Mouse (Mus musculus) kidney, adult 9 months (tissue): ENCODE data around the gene Bloc1s1.

Experiments
- DNase-seq: peaks from one replicate; pipeline ENCODE4 v3.0.0; 2022

Bloc1s1 gene

DNA sequence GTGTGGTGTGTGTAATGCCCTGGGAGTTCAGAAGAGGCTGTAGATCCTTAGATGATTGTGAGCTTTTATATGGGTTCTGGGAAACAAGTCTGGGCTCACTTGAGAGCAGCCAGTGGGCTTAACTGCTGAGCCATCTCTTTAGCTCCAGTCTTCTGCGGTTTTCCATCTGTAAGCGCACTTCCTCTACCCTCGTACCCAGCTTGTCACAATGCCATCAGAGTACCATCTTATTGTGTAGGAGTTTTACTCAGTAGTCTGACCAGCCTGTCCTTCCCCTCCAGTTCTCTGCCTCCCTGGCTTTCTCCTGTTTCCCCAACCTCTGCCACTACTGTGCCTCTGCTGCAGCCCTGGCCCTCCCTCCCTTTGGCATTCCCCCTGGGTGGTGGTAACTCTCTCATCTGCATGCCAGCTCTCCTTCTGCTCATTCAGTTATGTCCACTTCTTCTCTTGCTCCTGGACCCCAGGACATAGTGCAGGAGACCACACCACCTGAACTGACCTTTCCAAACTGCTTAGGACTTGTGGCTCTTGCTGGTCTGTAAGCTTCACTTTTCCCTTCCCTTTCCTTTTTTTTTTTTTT lies 21.3 kb downstream of the Bloc1s1 start:
- DNase-seq, result peak; percentile 71

DNA sequence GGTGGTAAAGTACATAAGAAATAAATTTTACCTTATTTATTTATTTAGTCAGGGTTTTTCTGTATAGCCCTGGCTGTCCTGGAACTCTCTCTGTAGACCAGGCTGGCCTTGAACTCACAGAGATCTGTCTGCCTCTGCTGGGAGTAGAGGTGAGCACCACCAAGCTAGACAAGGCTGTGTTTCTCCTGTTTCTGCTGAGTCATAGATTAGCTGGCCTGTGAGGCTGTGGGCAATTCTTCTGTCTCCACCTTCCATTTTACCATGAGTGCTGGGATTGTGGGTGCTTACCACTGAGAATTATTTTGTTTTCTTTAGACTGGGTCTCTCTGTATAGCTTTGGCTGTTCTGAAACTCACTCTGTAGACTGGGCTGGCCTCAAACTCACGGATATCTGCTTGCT lies 22.4 kb downstream of the Bloc1s1 start:
- DNase-seq, result no peak

DNA sequence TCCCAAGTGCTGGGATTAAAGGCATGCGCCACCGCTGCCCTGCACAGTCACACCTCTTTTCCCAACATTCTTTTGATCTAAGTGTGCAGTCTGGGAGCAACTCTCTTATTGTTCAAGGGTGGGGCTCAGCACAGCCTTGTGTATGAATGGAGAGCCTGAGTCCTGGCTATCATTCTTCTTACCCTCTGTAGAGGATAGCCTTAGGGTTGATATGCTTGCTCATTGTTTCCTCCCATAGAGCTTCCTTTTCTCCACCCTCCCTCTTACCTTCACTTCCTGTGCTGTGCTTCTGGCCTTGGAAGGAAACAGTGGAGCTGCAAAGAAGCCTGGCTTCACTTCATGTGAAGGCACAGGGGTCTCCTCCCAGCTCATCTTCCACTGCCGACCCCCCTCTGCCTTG lies 23.1 kb downstream of the Bloc1s1 start, which contains the start of gene Cd63:
Gene Cd63, plus strand, starts transcription at position 292 of the 400 bp plus-strand sequence.
- DNase-seq, result peak; percentile 20

GRCm38 (mm10) chr10:128899759-128900490 lies 23.9 kb downstream of the Bloc1s1 start:
- peak; percentile 93 for DNase-seq

DNA sequence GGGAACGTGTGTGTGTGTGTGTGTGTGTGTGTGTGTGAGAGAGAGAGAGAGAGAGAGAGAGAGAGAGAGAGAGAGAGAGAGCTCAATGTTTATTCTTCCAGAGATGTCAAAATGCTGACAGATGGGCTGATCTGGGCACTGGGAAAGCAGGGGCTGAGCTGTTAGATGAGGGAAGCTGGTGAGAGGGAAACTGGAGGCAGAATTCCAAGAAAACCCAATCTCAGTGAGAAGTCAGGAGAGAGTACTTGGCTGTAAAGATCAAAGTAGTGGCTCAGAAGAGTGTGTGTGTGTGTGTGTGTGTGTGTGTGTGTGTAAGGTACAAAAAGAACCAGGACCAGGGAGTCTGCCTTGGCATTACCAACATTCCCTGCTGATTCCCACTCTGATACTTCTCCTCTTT lies 26.3 kb downstream of the Bloc1s1 start:
- DNase-seq, result no peak

GRCm38 (mm10) chr10:128896807-128897206 lies 27.0 kb downstream of the Bloc1s1 start:
- no peak for DNase-seq

DNA sequence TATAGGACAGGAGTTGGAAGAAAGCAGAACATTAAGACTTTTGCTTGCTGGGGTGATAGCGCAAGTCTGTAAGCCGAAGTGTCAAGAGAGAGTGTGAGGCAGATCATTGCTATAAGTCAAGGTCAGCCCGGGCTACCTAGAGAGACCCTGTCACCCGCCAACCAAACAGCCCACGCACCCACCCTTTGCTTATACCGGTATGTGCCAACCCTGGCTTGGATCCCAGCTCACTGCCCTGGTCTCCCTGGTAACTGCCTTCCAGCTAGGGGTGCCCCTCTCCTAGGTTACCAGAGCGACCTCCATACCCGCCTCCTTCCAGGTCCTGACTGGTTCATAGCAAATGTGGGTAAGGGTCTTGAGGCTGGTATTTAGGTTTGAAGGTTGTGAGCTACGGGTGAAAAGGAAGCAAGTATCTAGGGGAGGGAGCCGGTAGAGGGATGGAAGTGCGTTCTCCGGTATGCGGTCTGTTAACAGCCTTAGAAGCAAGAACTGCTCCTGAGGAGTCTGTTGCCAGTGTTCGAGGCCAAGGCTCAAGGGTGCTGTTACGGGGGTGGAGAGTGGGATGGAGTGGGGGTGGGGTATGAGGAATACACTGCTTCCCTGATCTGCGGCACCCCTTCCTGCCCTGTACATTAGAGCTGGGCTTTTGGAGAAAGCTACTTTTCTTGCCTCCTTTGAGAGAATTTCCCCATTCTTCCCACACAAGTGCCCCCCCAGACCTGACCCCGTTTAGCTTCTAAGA lies 27.7 kb downstream of the Bloc1s1 start:
- DNase-seq, result peak; percentile 65

GRCm38 (mm10) chr10:128895437-128895836 lies 28.4 kb downstream of the Bloc1s1 start:
- peak; percentile 96 for DNase-seq

GRCm38 (mm10) chr10:128892246-128892645 lies 31.6 kb downstream of the Bloc1s1 start:
- DNase-seq, result no peak

DNA sequence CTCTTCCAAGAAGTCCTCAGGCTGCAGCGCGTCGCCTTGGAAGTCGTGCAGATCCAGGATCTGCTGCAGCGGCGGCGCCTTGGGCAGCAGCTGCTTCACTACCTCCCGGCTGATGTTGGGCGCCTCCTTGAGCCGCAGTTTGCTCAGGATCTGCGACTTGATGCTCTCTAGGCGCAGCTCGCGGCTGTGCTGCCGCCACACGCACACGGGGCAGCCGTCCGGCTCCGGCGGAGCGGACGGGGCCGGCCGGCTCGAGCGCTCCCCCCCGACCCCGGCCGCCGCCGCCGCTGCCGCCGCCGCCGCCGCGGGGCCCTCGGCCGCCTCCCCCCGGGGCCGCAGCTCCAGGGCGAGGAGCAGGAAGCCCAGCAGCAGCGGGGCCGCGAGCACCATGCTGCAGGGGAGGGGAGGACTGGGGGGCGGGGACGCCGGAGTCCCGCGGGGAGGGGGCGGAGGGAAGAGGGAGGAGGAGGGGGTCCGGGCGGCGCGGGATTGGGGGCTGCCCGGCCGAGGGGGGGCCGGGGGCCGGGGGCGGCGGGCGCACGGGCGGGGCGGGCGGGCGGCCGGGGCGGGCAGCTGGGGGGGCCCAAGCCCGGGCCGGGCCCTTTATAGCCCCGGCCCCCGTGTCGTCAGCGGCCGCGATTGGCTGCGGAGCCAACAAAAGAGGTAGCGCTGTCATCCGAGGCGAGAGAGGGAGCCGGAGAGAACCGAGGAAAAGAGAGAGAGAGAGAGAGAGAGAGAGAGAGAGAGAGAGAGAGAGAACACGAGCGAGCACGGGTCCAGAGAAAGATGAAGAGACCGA lies 32.3 kb downstream of the Bloc1s1 start, which contains the start of gene Gdf11:
Gene Gdf11, minus strand, starts transcription at position 423 of the 799 bp plus-strand sequence.
- DNase-seq, result no peak

DNA sequence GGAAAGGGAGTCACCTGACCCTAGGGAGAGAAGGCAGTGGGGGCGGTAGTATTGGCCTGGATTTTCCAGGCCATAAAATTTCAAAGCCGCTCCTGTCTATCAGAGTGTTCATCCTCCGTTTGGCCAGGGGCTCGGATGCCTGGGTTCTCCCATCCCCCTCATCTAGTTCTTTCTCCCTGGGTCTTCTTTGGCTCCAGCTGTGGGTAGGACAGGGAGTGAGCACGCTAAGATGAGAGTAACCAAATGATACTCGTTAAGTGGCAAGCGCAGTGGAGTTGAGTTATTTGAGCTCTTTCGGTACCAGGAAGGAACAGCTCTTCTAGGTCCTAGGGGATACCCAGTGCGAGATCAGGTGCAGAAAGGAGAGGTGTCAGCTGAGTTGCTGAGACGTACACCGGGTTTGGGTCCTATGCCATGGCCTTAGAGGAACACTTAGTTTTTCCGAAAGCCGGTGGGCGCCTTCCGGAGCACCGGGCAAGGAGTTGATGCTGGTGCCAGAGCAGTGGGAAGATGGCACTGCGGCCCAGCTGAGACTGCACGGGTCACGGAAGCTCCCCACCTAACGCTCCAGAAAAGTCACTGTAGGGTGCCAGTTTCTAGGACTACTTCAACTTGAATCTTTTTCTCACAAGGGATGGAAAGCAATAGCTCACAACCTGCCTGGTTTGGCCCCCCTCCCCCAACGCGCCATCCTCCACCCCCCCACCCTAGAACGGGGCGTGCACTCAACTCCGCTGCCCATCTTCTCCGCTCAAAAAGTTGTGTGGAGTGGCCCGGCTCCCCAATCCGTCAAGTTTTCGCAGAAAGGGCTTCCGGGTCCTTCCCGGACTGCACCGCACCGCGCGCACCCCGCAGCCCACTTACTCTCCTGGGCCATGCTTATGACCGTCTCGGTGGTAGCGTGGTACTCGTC lies 33.2 kb downstream of the Bloc1s1 start:
- DNase-seq, result no peak

DNA sequence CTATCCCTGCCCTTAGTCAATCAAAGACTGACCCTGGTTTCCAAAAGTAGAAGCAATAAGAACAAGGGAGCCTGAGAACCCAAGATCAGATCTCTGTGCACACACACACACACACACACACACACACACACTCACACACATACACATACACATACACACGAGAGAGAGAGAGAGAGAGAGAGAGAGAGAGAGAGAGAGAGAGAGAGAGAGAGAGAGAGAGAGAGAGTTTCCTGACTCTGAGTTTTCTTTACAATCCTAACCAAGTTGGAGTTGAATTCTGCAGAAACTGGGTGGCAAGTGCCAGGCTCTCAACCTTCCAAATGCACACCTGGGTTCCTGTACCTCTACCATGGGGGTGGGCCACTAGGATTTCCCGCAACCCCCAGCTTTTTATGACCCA lies 34.0 kb downstream of the Bloc1s1 start:
- DNase-seq, result no peak

DNA sequence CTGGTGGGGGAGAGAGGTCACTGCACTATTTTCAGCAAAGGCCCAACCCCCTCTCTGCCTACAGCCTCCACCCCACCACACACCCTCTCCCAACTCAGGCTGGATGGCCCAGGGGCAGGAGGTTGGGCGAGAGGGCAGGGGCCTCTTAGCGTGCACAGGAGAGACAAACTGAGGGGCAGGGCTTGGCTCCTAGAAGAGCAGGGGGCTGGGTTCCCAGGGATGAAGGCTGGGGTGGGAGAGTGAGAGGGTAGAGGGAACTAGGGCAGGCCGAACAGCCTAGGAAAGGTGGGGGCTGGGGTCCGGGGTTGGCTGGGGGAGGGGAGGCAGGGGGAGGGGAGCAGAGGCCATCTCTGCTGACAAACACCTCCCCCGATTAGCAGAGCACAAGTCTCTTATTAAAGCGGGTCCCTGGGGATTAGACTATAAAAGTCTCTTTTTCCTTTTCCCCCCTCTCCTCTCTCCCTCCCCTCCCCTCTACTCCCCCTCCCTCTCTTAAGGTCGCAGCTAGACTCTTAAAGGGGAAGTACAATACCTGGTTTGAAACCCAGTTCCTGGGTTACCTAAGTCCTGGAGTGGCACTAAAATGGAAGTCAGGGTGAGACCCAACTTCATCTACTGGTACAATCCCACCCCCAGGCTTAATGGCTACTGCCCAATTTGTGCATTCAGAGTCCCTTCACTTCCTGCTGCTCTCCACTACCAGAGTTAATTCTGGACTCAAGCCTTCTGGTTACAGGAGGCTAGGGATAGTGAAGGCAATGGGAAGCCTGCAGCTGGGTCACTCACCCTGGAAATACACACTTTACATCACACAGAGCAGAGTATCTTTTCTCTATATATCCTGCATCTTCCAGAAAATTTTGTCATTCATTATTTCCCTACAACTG lies 34.7 kb downstream of the Bloc1s1 start:
- DNase-seq, result no peak

- DNase-seq, result peak; percentile 78
Observed at GRCm38 (mm10) chr10:128882067-128882466, 41.8 kb downstream of the Bloc1s1 start.

GRCm38 (mm10) chr10:128878811-128879210 lies 45.0 kb downstream of the Bloc1s1 start:
- no peak for DNase-seq

DNA sequence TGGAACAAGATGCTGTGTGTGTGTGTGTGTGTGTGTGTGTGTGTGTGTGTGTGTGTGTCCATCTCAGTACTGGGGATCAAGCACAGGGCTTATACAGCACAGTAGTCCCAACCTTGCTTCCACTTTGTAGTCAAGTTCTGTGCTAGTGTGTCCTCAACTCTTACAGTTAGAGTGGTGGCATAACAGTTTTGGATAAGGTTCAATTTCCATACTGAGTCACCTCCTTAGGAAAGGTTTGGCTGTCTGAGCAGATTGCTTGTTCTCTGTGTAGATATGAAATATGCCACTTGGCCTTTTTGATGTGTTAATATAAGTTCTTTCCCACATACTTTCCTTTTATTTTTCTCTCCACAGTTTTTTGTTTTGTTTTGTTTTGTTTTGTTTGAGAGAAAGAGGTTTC lies 45.5 kb downstream of the Bloc1s1 start:
- no peak for DNase-seq

DNA sequence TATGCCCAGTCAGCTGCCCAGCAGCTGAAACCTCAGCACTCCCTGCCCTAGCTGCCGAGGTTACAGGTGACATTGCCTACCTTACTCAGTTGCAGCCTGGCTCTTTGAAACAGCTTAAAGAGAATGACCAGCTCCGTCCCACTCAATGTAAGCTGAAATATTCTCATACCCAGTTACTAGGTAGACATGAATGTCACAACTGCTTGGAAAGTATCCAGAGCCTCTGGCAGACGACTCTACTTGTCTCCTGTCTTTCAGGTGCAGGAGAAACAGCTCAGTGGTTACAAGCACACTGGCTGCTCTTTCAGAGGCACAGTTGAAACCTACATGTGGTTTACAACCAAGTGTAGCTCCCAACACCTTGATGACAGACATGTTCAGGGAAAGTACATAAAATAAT lies 53.5 kb downstream of the Bloc1s1 start:
- no peak for DNase-seq
